ENCODE assay signal across 8 mouse cellular contexts in genomic region chr13:53119586-53120426, GRCm38 (mm10).
DNase-seq lines count a peak whose midpoint lies in the region; ATAC-seq and TF ChIP-seq lines count a peak whose summit lies in the region.

No protein-coding gene starts in this region.

- peak; percentile 36 to 49 (median 43); a peak in 5 of 6 replicates for TF ChIP-seq CTCF in MEL (IDR thresholded peaks at IDR 0.05 in 2 of 3, conservative IDR thresholded peaks at IDR 0.05 in 1 of 3; ENCODE audit: control insufficient read depth in 1 of 3, insufficient read depth in 1 of 3, low read depth in 2 of 3, low read length in 3 of 3, poor library complexity in 1 of 3, severe bottlenecking in 1 of 3)

- H3K4me1 ChIP-seq in MEL (ENCODE audit: control insufficient read depth in 1 of 2, insufficient read depth in 2 of 2, low read length in 2 of 2): no peaks in the 10 kb centered on the region
- no peaks in the 10 kb centered on the region for H3K4me1 ChIP-seq in brown adipose tissue, adult 24 weeks (ENCODE audit: control insufficient read depth, insufficient read depth, insufficient read length, low read length)
- peaks cover 22% of the 10 kb centered on the region for H3K4me1 ChIP-seq in forebrain, embryonic 15.5 days
- peaks cover 19% of the 10 kb centered on the region for H3K4me1 ChIP-seq in hindbrain, embryonic 13.5 days (replicated peaks)

- 23% methylated on average over 10 of the region's 10 CpGs for WGBS in forebrain, embryonic 15.5 days
- WGBS in hindbrain, embryonic 13.5 days: 29% methylated on average over 10 of the region's 10 CpGs

- TF ChIP-seq EP300 in MEL (IDR thresholded peaks at IDR 0.05; ENCODE audit: low read depth in 1 of 2, low read length in 2 of 2): no peak

- no peak overlapping the region for H3K27ac ChIP-seq in MEL (ENCODE audit: control insufficient read depth, low read depth, low read length)
- peak overlapping the region; percentile 55; the same call in 1 of the 2 replicates for H3K27ac ChIP-seq in brown adipose tissue, adult 24 weeks (replicated peaks; ENCODE audit: low read depth, low read length)
- H3K27ac ChIP-seq in forebrain, embryonic 15.5 days (replicated peaks): no peak overlapping the region
- H3K27ac ChIP-seq in hindbrain, embryonic 13.5 days: no peak overlapping the region

- no peaks in the 10 kb centered on the region for H3K36me3 ChIP-seq in MEL (ENCODE audit: control insufficient read depth in 1 of 2, insufficient read depth in 2 of 2, low read length in 2 of 2)
- no peaks in the 10 kb centered on the region for H3K36me3 ChIP-seq in forebrain, embryonic 15.5 days
- no peaks in the 10 kb centered on the region for H3K36me3 ChIP-seq in hindbrain, embryonic 13.5 days

- DNase-seq in MEL (ENCODE audit: low read depth, low spot score): peak; percentile 11
- peak; percentile 87 to 91 for DNase-seq in layer of hippocampus, postnatal 14 days (ENCODE audit: low spot score in 2 of 2)
- DNase-seq in right cerebral cortex, postnatal 25 days: peak; percentile 68
- DNase-seq in yolk sac, embryonic 10.5 days (ENCODE audit: low spot score): peak; percentile 70

- no peak for TF ChIP-seq POLR2A in MEL (IDR thresholded peaks at IDR 0.05; ENCODE audit: control insufficient read depth in 1 of 2, insufficient read depth in 1 of 2, low read depth in 1 of 2, low read length in 2 of 2, poor library complexity in 1 of 2)

- H3K4me2 ChIP-seq in forebrain, embryonic 15.5 days (replicated peaks): no peak overlapping the region
- H3K4me2 ChIP-seq in hindbrain, embryonic 13.5 days: no peak overlapping the region

- H3K9ac ChIP-seq in MEL (ENCODE audit: control insufficient read depth, low read depth, low read length, poor library complexity, severe bottlenecking): no peak overlapping the region
- H3K9ac ChIP-seq in forebrain, embryonic 15.5 days (replicated peaks): no peak overlapping the region
- H3K9ac ChIP-seq in hindbrain, embryonic 13.5 days: no peak overlapping the region

- H3K79me2 ChIP-seq in MEL (ENCODE audit: control insufficient read depth, insufficient read depth, low read length, poor library complexity): no peaks in the 10 kb centered on the region

- H3K9me3 ChIP-seq in MEL (replicated peaks; ENCODE audit: insufficient read depth, low read length): no peaks in the 10 kb centered on the region
- no peaks in the 10 kb centered on the region for H3K9me3 ChIP-seq in forebrain, embryonic 15.5 days
- no peaks in the 10 kb centered on the region for H3K9me3 ChIP-seq in hindbrain, embryonic 13.5 days

- ATAC-seq in forebrain, embryonic 15.5 days (replicated peaks): peak; percentile 67
- peak; percentile 60 for ATAC-seq in hindbrain, embryonic 13.5 days (ENCODE audit: low FRiP score)
- ATAC-seq in megakaryocyte progenitor cell, adult 5-6 weeks (replicated peaks; ENCODE audit: poor library complexity): peak; percentile 78

- H3K4me3 ChIP-seq in MEL (ENCODE audit: control insufficient read depth in 1 of 2, insufficient read depth in 1 of 2, low read depth in 2 of 2, low read length in 2 of 2): no peak overlapping the region
- no peak overlapping the region for H3K4me3 ChIP-seq in brown adipose tissue, adult 24 weeks (ENCODE audit: insufficient read depth, low read depth, low read length)
- H3K4me3 ChIP-seq in forebrain, embryonic 15.5 days: no peak overlapping the region
- H3K4me3 ChIP-seq in hindbrain, embryonic 13.5 days: no peak overlapping the region

- peak; percentile 11 for TF ChIP-seq RAD21 in MEL (IDR thresholded peaks at IDR 0.05; ENCODE audit: low read depth, low read length)

- H3K27me3 ChIP-seq in MEL (ENCODE audit: control insufficient read depth in 1 of 2, insufficient read depth in 2 of 2, low read length in 2 of 2): no peaks in the 10 kb centered on the region
- no peaks in the 10 kb centered on the region for H3K27me3 ChIP-seq in forebrain, embryonic 15.5 days
- no peaks in the 10 kb centered on the region for H3K27me3 ChIP-seq in hindbrain, embryonic 13.5 days

TF ChIP-seq in MEL, 35 proteins besides CTCF, POLR2A, EP300 and RAD21:
- no peak for TF ChIP-seq HCFC1 (IDR thresholded peaks at IDR 0.05; ENCODE audit: low read depth, low read length)
- TF ChIP-seq SMC3 (IDR thresholded peaks at IDR 0.05; ENCODE audit: low read depth, low read length): peak; percentile 24; the same call in 1 of the 2 replicates

Comparison
In these comparisons a context has a peak if more than half of its experiments do, and no peak if none do; other contexts are left out.
1. DNase-seq: peak in every context shown above with its lines; median percentile 89 in layer of hippocampus, postnatal 14 days; 70 in yolk sac, embryonic 10.5 days; 68 in right cerebral cortex, postnatal 25 days; 11 in MEL.